Mouse (Mus musculus): ENCODE results near the gene Tspan6. TPM values are rescaled to one million over a fixed set of nuclear protein-coding genes. Genes with fewer than 3 reads are reported as not detected.

Gene Tspan6
- polyA plus RNA-seq (2014; fragmentation: Nextera tagmentation; extraction: Ambion mirVana), result 186 and 193 TPM in 2 replicates

DNA sequence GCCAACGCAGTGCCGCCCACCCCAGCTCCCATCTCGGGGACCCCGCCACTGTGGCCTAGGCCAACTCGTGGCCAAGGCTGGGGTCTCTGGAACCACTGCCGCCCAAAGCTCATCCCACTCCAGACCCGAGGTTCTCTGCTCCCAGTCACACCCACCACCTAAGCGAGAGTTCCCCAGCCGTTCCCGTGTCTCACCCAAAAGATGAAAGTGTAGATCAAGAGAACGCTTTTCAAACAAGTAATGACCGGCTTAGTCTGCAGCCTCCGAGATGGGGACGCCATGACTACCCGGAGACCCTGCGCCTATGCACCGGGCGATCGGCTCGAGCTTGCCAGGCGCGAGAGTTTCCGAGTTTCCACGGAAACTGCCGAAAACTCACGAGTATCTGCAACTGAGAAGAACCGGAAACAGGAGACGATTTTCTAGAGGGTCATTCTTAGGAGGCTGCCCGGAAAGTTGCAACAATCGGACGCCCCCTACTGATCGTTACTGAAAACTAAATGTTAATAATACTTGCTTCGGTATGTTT is at the start of gene Tspan6:
TSS of gene Tspan6 (minus strand) at position 416 of the 529 bp plus-strand sequence.
- Histone ChIP-seq H3K4me3 (ENCODE audit: low read depth, low read length) (peak within 1 kb of the TSS; percentile 49), H3K27ac (replicated peaks; ENCODE audit: low read depth, low read length) (no peak within 1 kb of the TSS), H3K4me2 (ENCODE audit: low read depth, severe bottlenecking) (peak within 1 kb of the TSS; percentile 46), H3K36me3 (ENCODE audit: control insufficient read depth, insufficient read depth, low read length) (peaks cover 2% of the 10 kb centered on the region; the same call in 1 of the 2 replicates), H3K9ac (ENCODE audit: low read length) (peak within 1 kb of the TSS; percentile 78), H3K9me3 (ENCODE audit: control insufficient read depth, low read length) (no peaks in the 10 kb centered on the region), H3K4me1 (ENCODE audit: control insufficient read depth, insufficient read depth, low read length) (no peaks in the 10 kb centered on the region), H3K27me3 (ENCODE audit: control insufficient read depth, insufficient read depth, low read length) (0 out of 2 replicates have a peak, but pooled peaks cover 2% of the 10 kb centered on the region)
- 27% methylated on average over 33 of the region's 33 CpGs for WGBS
- ATAC-seq (ENCODE audit: insufficient number of reproducible peaks, low FRiP score, low TSS enrichment, low read depth) (peak; percentile 87), DNase-seq (ENCODE audit: low spot score) (peak; percentile 87)

DNA sequence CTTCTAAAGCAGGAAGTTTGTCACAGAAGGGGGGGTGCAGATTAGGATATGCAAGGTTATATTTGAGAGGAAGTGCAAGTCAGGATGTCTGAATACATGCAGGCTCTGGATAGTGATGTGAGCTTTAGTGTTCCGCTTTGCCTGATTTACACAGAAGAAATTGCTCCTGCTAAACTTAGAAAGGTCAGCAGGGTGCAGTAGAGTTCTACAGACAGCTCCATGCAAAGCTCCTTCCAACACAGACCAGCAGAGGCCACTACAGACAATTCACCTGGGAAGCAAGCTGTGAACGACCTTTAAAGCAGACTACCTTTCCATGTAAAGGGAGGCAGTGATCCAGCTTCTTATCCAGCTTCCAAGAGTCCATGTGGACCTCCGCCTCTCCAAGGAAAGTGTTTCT is 49.2 kb upstream of the Tspan6 start:
- Histone ChIP-seq H3K36me3 (ENCODE audit: control insufficient read depth, insufficient read depth, low read length) (no peaks in the 10 kb centered on the region), H3K9ac (ENCODE audit: low read length) (no peak overlapping the region), H3K9me3 (ENCODE audit: control insufficient read depth, low read length) (no peaks in the 10 kb centered on the region), H3K27me3 (ENCODE audit: control insufficient read depth, insufficient read depth, low read length) (no peaks in the 10 kb centered on the region), H3K4me1 (ENCODE audit: control insufficient read depth, insufficient read depth, low read length) (no peaks in the 10 kb centered on the region), H3K4me2 (ENCODE audit: low read depth, severe bottlenecking) (no peak overlapping the region), H3K4me3 (ENCODE audit: low read depth, low read length) (no peak overlapping the region), H3K27ac (replicated peaks; ENCODE audit: low read depth, low read length) (no peak overlapping the region)
- no peak for ATAC-seq (ENCODE audit: insufficient number of reproducible peaks, low FRiP score, low TSS enrichment, low read depth)
- WGBS, result 39% methylated on average over 3 of the region's 3 CpGs
- DNase-seq (ENCODE audit: low spot score), result peak; percentile 56

DNA sequence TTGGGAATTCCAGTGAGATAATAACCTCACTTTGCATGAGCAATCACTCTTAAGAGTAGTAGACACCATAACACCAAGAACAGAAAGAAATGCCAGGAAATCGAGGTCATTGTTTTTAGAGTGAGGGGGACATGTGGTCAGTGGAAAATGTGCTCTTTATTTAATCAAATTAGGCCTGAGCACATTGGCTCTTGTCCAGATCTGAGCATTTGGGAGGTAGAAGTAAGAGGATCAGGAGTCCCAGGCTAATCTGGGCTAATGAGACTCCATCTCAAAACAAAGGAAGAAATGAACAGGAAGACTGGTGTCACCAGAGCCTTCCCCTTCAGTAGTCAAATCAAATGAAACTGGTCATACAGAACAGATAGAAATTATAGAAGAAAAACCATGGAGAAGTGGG is 41.3 kb upstream of the Tspan6 start:
- ATAC-seq (ENCODE audit: insufficient number of reproducible peaks, low FRiP score, low TSS enrichment, low read depth) (no peak), DNase-seq (ENCODE audit: low spot score) (no peak)
- no peak overlapping the region for H3K27ac ChIP-seq (replicated peaks; ENCODE audit: low read depth, low read length)
- WGBS, result 67% methylated on average over 1 of the region's 1 CpGs
- H3K9ac ChIP-seq (ENCODE audit: low read length), result no peak overlapping the region
- no peaks in the 10 kb centered on the region for H3K27me3 ChIP-seq (ENCODE audit: control insufficient read depth, insufficient read depth, low read length)
- H3K9me3 ChIP-seq (ENCODE audit: control insufficient read depth, low read length), result no peaks in the 10 kb centered on the region
- H3K4me3 ChIP-seq (ENCODE audit: low read depth, low read length), result no peak overlapping the region
- no peaks in the 10 kb centered on the region for H3K36me3 ChIP-seq (ENCODE audit: control insufficient read depth, insufficient read depth, low read length)
- no peak overlapping the region for H3K4me2 ChIP-seq (ENCODE audit: low read depth, severe bottlenecking)
- H3K4me1 ChIP-seq (ENCODE audit: control insufficient read depth, insufficient read depth, low read length), result no peaks in the 10 kb centered on the region

- DNase-seq (ENCODE audit: low spot score) (no peak), ATAC-seq (ENCODE audit: insufficient number of reproducible peaks, low FRiP score, low TSS enrichment, low read depth) (no peak)
- no peaks in the 10 kb centered on the region for H3K4me1 ChIP-seq (ENCODE audit: control insufficient read depth, insufficient read depth, low read length)
- WGBS, result 82% methylated on average over 4 of the region's 4 CpGs
- H3K36me3 ChIP-seq (ENCODE audit: control insufficient read depth, insufficient read depth, low read length), result no peaks in the 10 kb centered on the region
- no peak overlapping the region for H3K9ac ChIP-seq (ENCODE audit: low read length)
- H3K9me3 ChIP-seq (ENCODE audit: control insufficient read depth, low read length), result no peaks in the 10 kb centered on the region
- no peak overlapping the region for H3K4me2 ChIP-seq (ENCODE audit: low read depth, severe bottlenecking)
- H3K27ac ChIP-seq (replicated peaks; ENCODE audit: low read depth, low read length), result no peak overlapping the region
- H3K27me3 ChIP-seq (ENCODE audit: control insufficient read depth, insufficient read depth, low read length), result no peaks in the 10 kb centered on the region
- H3K4me3 ChIP-seq (ENCODE audit: low read depth, low read length), result no peak overlapping the region
Measured at GRCm38 (mm10) chrX:133936605-133937225, 38.5 kb upstream of the Tspan6 start.

DNA sequence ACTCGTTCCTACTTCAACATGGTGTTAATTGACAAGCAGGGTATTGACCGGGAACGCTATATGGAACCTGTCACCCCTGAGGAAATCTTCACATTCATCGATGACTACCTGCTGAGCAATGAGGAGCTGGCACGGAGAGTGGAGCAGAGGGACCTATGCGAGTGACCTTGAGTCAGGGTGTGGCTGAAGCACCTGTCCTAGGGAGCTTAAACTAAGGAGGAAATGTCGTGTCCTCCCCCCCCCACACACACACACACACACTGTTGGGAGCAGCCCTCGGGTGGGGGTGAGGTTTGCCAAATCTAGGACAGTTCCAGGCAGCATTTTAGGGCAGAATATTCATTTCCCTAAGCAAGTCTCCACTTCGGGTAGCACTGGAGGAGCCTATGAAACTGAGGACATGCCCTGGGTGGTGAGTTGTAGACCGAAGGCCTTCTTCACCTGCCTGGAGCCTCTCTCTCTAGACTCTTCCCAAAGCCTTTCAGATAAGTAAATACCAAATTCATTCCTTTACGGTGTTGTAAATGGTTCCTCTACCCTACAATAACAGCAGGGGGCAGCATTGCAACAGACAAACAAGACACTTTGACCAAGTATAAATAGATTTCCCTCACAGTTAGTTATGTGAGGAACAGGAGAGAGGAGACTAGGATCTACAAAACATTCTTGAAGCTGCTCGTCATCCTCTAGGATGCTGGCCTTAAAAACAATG is 33.2 kb upstream of the Tspan6 start:
- Histone ChIP-seq H3K9me3 (ENCODE audit: control insufficient read depth, low read length) (no peaks in the 10 kb centered on the region), H3K4me3 (ENCODE audit: low read depth, low read length) (no peak overlapping the region), H3K4me1 (ENCODE audit: control insufficient read depth, insufficient read depth, low read length) (no peaks in the 10 kb centered on the region), H3K9ac (ENCODE audit: low read length) (no peak overlapping the region), H3K4me2 (ENCODE audit: low read depth, severe bottlenecking) (no peak overlapping the region), H3K27ac (replicated peaks; ENCODE audit: low read depth, low read length) (no peak overlapping the region), H3K36me3 (ENCODE audit: control insufficient read depth, insufficient read depth, low read length) (no peaks in the 10 kb centered on the region), H3K27me3 (ENCODE audit: control insufficient read depth, insufficient read depth, low read length) (no peaks in the 10 kb centered on the region)
- no peak for ATAC-seq (ENCODE audit: insufficient number of reproducible peaks, low FRiP score, low TSS enrichment, low read depth)
- WGBS, result 70% methylated on average over 12 of the region's 12 CpGs
- no peak for DNase-seq (ENCODE audit: low spot score)

DNA sequence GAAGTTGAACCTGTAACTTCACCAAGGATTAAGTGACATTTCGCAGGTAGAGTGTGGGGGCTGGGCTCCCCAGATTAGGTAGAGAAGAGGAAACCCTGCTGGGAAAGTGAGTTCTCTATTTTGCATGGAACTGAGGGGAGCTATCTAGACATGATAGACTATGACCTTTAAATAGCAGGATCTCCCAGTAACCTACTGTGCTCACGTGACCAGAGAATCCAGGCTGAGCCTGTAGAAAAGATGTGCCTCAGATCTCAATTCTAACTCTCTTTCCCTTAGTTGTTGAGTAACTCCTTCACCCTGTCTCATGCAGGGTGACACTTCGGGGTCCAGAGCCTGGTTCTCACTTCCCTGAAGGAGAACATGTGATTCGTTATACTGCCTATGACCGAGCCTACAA is 28.5 kb upstream of the Tspan6 start:
- H3K9me3 ChIP-seq (ENCODE audit: control insufficient read depth, low read length), result no peaks in the 10 kb centered on the region
- 82% methylated on average over 5 of the region's 5 CpGs for WGBS
- no peaks in the 10 kb centered on the region for H3K27me3 ChIP-seq (ENCODE audit: control insufficient read depth, insufficient read depth, low read length)
- H3K9ac ChIP-seq (ENCODE audit: low read length), result no peak overlapping the region
- ATAC-seq (ENCODE audit: insufficient number of reproducible peaks, low FRiP score, low TSS enrichment, low read depth) (no peak), DNase-seq (ENCODE audit: low spot score) (no peak)
- no peaks in the 10 kb centered on the region for H3K36me3 ChIP-seq (ENCODE audit: control insufficient read depth, insufficient read depth, low read length)
- H3K4me3 ChIP-seq (ENCODE audit: low read depth, low read length), result no peak overlapping the region
- no peaks in the 10 kb centered on the region for H3K4me1 ChIP-seq (ENCODE audit: control insufficient read depth, insufficient read depth, low read length)
- H3K4me2 ChIP-seq (ENCODE audit: low read depth, severe bottlenecking), result no peak overlapping the region
- no peak overlapping the region for H3K27ac ChIP-seq (replicated peaks; ENCODE audit: low read depth, low read length)

DNA sequence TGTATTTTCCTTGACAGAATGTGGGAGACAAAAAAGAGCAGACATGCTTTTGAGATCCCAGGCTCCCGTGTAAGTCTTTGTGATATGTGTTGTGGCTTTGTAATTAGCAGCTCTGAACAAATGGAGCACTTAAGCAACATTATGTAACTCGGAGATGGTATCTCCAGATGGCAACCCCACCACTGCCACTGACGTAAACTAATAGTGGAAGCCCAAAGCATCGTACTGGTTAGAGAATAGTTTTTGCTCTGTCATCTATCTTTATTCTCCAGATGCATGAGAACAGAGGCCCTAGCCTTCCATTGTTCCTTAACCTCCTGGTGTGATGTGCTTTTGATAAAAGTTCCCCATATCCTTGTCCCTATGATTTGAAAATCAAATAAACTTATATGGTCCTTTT is 23.0 kb upstream of the Tspan6 start:
- DNase-seq (ENCODE audit: low spot score), result no peak
- WGBS, result 72% methylated on average over 4 of the region's 4 CpGs
- no peak for ATAC-seq (ENCODE audit: insufficient number of reproducible peaks, low FRiP score, low TSS enrichment, low read depth)
- no peak overlapping the region for H3K4me2 ChIP-seq (ENCODE audit: low read depth, severe bottlenecking)
- no peak overlapping the region for H3K4me3 ChIP-seq (ENCODE audit: low read depth, low read length)
- no peaks in the 10 kb centered on the region for H3K9me3 ChIP-seq (ENCODE audit: control insufficient read depth, low read length)
- H3K27me3 ChIP-seq (ENCODE audit: control insufficient read depth, insufficient read depth, low read length), result no peaks in the 10 kb centered on the region; the same call in 1 of the 2 replicates
- H3K9ac ChIP-seq (ENCODE audit: low read length), result no peak overlapping the region
- no peak overlapping the region for H3K27ac ChIP-seq (replicated peaks; ENCODE audit: low read depth, low read length)
- no peaks in the 10 kb centered on the region for H3K4me1 ChIP-seq (ENCODE audit: control insufficient read depth, insufficient read depth, low read length)
- no peaks in the 10 kb centered on the region for H3K36me3 ChIP-seq (ENCODE audit: control insufficient read depth, insufficient read depth, low read length)

- H3K9me3 ChIP-seq (ENCODE audit: control insufficient read depth, low read length), result no peaks in the 10 kb centered on the region
- no peak overlapping the region for H3K4me3 ChIP-seq (ENCODE audit: low read depth, low read length)
- no peak for DNase-seq (ENCODE audit: low spot score)
- H3K9ac ChIP-seq (ENCODE audit: low read length), result no peak overlapping the region
- H3K4me2 ChIP-seq (ENCODE audit: low read depth, severe bottlenecking), result no peak overlapping the region
- 49% methylated on average over 7 of the region's 7 CpGs for WGBS
- H3K36me3 ChIP-seq (ENCODE audit: control insufficient read depth, insufficient read depth, low read length), result no peaks in the 10 kb centered on the region
- H3K4me1 ChIP-seq (ENCODE audit: control insufficient read depth, insufficient read depth, low read length), result no peaks in the 10 kb centered on the region
- H3K27ac ChIP-seq (replicated peaks; ENCODE audit: low read depth, low read length), result no peak overlapping the region
- ATAC-seq (ENCODE audit: insufficient number of reproducible peaks, low FRiP score, low TSS enrichment, low read depth), result no peak
- H3K27me3 ChIP-seq (ENCODE audit: control insufficient read depth, insufficient read depth, low read length), result peaks cover 2% of the 10 kb centered on the region; the same call in 1 of the 2 replicates
Measured at GRCm38 (mm10) chrX:133914219-133914618, 16.0 kb upstream of the Tspan6 start.

Measured in limb, embryonic 11.5 days (tissue).